Comparison of ENCODE assay signal across 15 mouse cellular contexts in the genomic region with DNA sequence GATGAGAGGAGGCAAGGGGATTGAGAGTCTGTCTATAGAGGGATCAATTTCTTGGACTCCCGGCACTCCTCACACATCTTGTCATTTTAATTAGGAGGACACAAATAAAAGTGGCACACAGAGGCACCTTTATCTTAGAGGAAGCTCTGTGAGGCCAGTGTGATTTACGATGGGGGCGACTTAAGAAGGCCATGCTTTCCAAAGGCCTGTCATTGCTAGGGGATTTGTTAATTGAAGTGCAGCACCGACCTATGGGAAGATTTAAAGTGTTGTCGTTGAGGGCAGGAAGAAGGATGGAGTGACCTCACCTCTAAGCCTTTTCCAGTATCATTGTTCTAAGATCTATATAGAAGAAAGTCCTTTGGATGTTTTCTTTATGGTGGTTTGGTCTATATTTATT. TPM values are rescaled to one million over a fixed set of nuclear protein-coding genes. Genes with fewer than 3 reads are reported as not detected.
"Had no signal": no experiment of that assay in that cellular context is flagged by ENCODE, and none has a peak within 500 bp of the region (broad histone marks: within the 10 kb centered on the region; RNA-seq: fewer than 3 reads in every experiment).

No protein-coding gene starts in this region.

- H3K9ac ChIP-seq: intestine, embryonic 15.5 days; liver, embryonic 15.5 days had no signal

- DNase-seq: kidney, postnatal 14 days; lung, adult 2 months; lung, postnatal 36 days; right cerebral cortex, adult 18-20 months; right cerebral cortex, postnatal 25 days; thymus, postnatal 36 days had no signal

- H3K4me1 ChIP-seq: intestine, embryonic 15.5 days; limb, embryonic 10.5 days had no signal

- H3K4me3 ChIP-seq: intestine, embryonic 15.5 days; left cerebral cortex, adult 2 months; limb, embryonic 10.5 days; liver, embryonic 15.5 days had no signal

- H3K36me3 ChIP-seq: intestine, embryonic 15.5 days; limb, embryonic 10.5 days; liver, embryonic 15.5 days had no signal

- H3K4me2 ChIP-seq: intestine, embryonic 15.5 days; liver, embryonic 11.5 days; liver, embryonic 15.5 days; midbrain, embryonic 11.5 days had no signal

- H3K27ac ChIP-seq: intestine, embryonic 15.5 days; left cerebral cortex, adult 2 months; limb, embryonic 10.5 days; liver, embryonic 15.5 days had no signal

- H3K27me3 ChIP-seq: intestine, embryonic 15.5 days; liver, embryonic 15.5 days had no signal

- ATAC-seq: intestine, embryonic 15.5 days; lung, postnatal 0 days; midbrain, embryonic 16.5 days had no signal

- H3K9me3 ChIP-seq: intestine, embryonic 15.5 days; limb, embryonic 10.5 days; liver, embryonic 15.5 days had no signal

RNA-seq across cellular contexts. Expression of a gene that starts 9.9 kb away (rescaled TPM):
- polyA plus RNA-seq: thymus, postnatal 0 days had no signal
